Mouse (Mus musculus) left cerebral cortex, adult 9 months (tissue): Measurements from ENCODE around the gene Trim12a.
"Not testable (repeated sequence)": the region's sequence is repeated elsewhere in the genome, so short reads cannot be mapped to it uniquely, and the experiment has no call there.

Experiments
- DNase-seq, 2 experiments: peaks; one replicate each; pipeline ENCODE4 v3.0.0; 2022; ENCODE audit warnings: low spot score in 2 of 2

Trim12a gene

GRCm38 (mm10) chr7:104315369-104316080 lies at the start of gene Trim12a:
Trim12a (minus strand) TSS chr7:104315466.
- DNase-seq = not testable (repeated sequence)

GRCm38 (mm10) chr7:104353600-104353967 lies 38.3 kb upstream of the Trim12a start:
- no peak for DNase-seq

- DNase-seq = peak in 1 of 2 experiments; percentile 11
Measured at GRCm38 (mm10) chr7:104352717-104353599, 37.7 kb upstream of the Trim12a start, which contains the start of gene Trim12c. Trim12c (minus strand) TSS chr7:104353362.

GRCm38 (mm10) chr7:104348043-104348442 lies 32.8 kb upstream of the Trim12a start:
- not testable (repeated sequence) for DNase-seq

- not testable (repeated sequence) for DNase-seq
Measured at GRCm38 (mm10) chr7:104340744-104341143, 25.5 kb upstream of the Trim12a start.

GRCm38 (mm10) chr7:104335547-104335946 lies 20.3 kb upstream of the Trim12a start:
- not testable (repeated sequence) for DNase-seq

GRCm38 (mm10) chr7:104329171-104329570 lies 13.9 kb upstream of the Trim12a start, which contains the start of gene Trim34b:
Trim34b (plus strand) TSS chr7:104329471.
- not testable (repeated sequence) for DNase-seq

GRCm38 (mm10) chr7:104322028-104322427 lies 6.8 kb upstream of the Trim12a start:
- no peak for DNase-seq

- DNase-seq = no peak
Measured at GRCm38 (mm10) chr7:104314796-104315353, 391 bp downstream of the Trim12a start.

GRCm38 (mm10) chr7:104291638-104292400 lies 23.4 kb downstream of the Trim12a start:
- DNase-seq = no peak

GRCm38 (mm10) chr7:104290641-104291040 lies 24.6 kb downstream of the Trim12a start:
- no peak for DNase-seq

GRCm38 (mm10) chr7:104287576-104288443 lies 27.5 kb downstream of the Trim12a start, which contains the start of gene Trim5:
Trim5 (minus strand) TSS chr7:104288094.
- not testable (repeated sequence) for DNase-seq

GRCm38 (mm10) chr7:104279361-104279760 lies 35.9 kb downstream of the Trim12a start:
- DNase-seq = not testable (repeated sequence)

GRCm38 (mm10) chr7:104265335-104265734 lies 49.9 kb downstream of the Trim12a start:
- DNase-seq = not testable (repeated sequence)

GRCm38 (mm10) chr7:104260380-104260779 lies 54.9 kb downstream of the Trim12a start:
- DNase-seq = not testable (repeated sequence)
